Mouse (Mus musculus): Measurements from ENCODE around the gene Ddi2.

DNA sequence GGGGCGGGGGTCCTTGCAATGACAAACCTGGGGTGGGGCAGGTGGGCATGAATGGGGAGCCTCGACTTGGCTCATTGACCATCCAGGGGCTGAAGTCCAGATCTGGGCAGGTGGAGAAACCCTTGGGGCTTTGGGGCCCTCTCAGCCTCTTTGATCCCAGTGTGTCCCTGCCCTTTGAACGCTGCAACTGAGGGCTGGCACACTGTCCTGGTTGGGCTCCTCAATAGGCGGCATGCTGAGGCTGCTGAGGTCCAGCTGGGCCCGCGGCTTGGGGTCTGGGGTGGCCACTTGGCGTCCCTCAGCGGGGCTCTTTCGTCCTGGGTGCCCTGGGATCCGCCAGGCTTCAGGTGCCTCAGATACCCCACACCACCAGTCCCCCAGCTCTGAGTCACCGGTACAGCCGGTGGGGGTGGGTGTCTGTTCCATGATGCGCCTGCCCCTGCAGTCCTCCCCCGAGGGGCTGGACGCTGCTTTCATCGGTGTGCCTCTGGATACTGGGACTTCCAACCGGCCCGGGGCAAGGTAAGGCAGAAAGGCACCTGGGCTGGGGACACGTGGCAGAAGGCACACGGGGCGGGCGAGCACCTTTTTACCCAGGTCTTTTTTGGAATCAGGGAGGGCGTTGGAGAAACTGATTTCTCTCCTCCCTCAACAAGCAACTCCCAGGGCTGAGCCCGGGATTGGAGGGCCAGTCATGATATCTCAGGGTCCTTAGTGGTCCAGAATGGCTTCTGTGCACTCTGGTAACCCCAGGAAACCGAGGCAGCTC, 23.5 kb upstream of the Ddi2 start, which contains the start of gene Agmat:
- TF ChIP-seq EP300 (IDR thresholded peaks at IDR 0.05; ENCODE audit: low read depth) (no peak), CTCF (IDR thresholded peaks at IDR 0.05; ENCODE audit: low read depth) (no peak)

Data from liver, postnatal 0 days (tissue).